Mouse (Mus musculus): ENCODE data around the gene Lmx1b.

DNA sequence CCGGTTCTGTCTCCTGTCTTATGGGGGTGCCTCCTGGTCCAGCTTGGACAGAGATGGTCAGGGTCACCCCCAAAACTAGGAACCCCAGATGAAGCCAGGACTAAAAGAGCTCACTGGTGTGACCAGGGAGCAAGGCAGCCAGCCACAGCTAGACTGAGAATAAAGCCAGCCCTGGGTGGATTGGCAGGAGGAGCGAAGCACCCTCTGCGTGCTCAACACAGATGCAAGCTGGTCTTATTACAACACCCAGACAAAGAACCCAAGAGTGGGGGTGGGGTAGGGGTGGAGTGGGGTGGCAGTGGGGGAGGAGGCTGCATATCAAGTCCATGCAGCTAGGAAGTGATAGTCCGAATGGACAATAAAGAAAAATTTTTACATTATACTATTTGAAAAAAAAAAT is 43.3 kb upstream of the Lmx1b start:
- no peak for TF ChIP-seq CTCF (IDR thresholded peaks at IDR 0.05; ENCODE audit: low read depth, low read length)
- TF ChIP-seq POLR2A (IDR thresholded peaks at IDR 0.05; ENCODE audit: borderline replicate concordance, low read depth, low read length) = no peak

Data from bone marrow macrophage, adult 2 months (primary cell).